Mouse (Mus musculus): ENCODE measurements around the gene Hdac5.

GRCm38 (mm10) chr11:102258521-102258920 is 28.6 kb upstream of the Hdac5 start:
- peak; percentile 49 for TF ChIP-seq CTCF (IDR thresholded peaks at IDR 0.05)
- TF ChIP-seq EP300 (IDR thresholded peaks at IDR 0.05), result no peak
